Mouse (Mus musculus) heart, postnatal 0 days (tissue): Measurements from ENCODE around the gene Rap1gap2. TPM values are rescaled to one million over a fixed set of nuclear protein-coding genes. Genes with fewer than 3 reads are reported as not detected.
A peak's percentile ranks its signal among the peaks of the same experiment; 100 is the strongest.

ENCODE experiments used
- ATAC-seq: fragments of 200-750 bp; cut with Nextera tagmentation; 2 replicates; pipeline ENCODE4 v1.8.0; 2017; ENCODE audit warnings: low read depth, moderate number of reproducible peaks, moderate library complexity; ENCODE audit not compliant: insufficient read depth
- DNase-seq: peaks from one replicate; pipeline ENCODE4 v3.0.0-alpha.2; 2016; ENCODE audit warnings: low spot score
- H3K27ac ChIP-seq: fragments of 300-500 bp; sonication (generic); 2 replicates; pipeline ENCODE4 v1.5.1; 2014; ENCODE audit warnings: low read depth, mild to moderate bottlenecking
- H3K27me3 ChIP-seq: fragments of 300-500 bp; sonication (generic); 2 replicates; pipeline ENCODE4 v1.6.1; 2014; ENCODE audit warnings: low read length, mixed read lengths; ENCODE audit not compliant: control insufficient read depth, insufficient read depth
- H3K36me3 ChIP-seq: fragments of 300-500 bp; sonication (generic); replicated peaks from 2 replicates; pipeline ENCODE4 v1.6.1; 2014; ENCODE audit warnings: low read length, mixed read lengths; ENCODE audit not compliant: control insufficient read depth, insufficient read depth
- H3K4me1 ChIP-seq: fragments of 300-500 bp; sonication (generic); 2 replicates; pipeline ENCODE4 v1.6.1; 2014; ENCODE audit warnings: antibody characterized with exemption; ENCODE audit not compliant: control insufficient read depth, insufficient read depth
- H3K4me2 ChIP-seq: fragments of 300-500 bp; sonication (generic); 2 replicates; pipeline ENCODE4 v1.6.1; 2014; ENCODE audit warnings: low read depth, mild to moderate bottlenecking, low read length, moderate library complexity
- H3K4me3 ChIP-seq: fragments of 300-500 bp; sonication (generic); 2 replicates; pipeline ENCODE4 v1.5.1; 2014; ENCODE audit warnings: low read depth, low read length
- H3K9ac ChIP-seq: fragments of 300-500 bp; sonication (generic); replicated peaks from 2 replicates; pipeline ENCODE4 v1.6.1; 2014; ENCODE audit warnings: low read depth, low read length, mixed read lengths
- H3K9me3 ChIP-seq: fragments of 300-500 bp; sonication (generic); replicated peaks from 2 replicates; pipeline ENCODE4 v1.6.1; 2016; ENCODE audit warnings: low read length; ENCODE audit not compliant: control insufficient read depth
- CTCF ChIP-seq: IDR thresholded peaks from 2 replicates; pipeline ENCODE4 v1.5.1; 2016; ENCODE audit warnings: antibody characterized with exemption, control low read depth, low read depth
- EP300 ChIP-seq: IDR thresholded peaks from 2 replicates; pipeline ENCODE4 v1.6.1; 2016; ENCODE audit warnings: antibody characterized with exemption, low read depth
- WGBS: fragments of 180-500 bp; shearing (Covaris S2); extraction: QIAGEN DNeasy Blood & Tissue Kit; methylation state at CpG from one replicate; pipeline ENCODE4 v1.1.7; 2014; 5-methylcytosine and 5-hydroxymethylcytosine counted together
- polyA plus RNA-seq: library from polyadenylated mRNA; unstranded; fragments of >200 nt; fragmentation: Nextera tagmentation; extraction: Ambion mirVana; gene quantifications from 2 replicates; pipeline ENCODE4 v1.2.1, GENCODE M21; 2015
- total RNA-seq: library from RNA; depleted of rRNA; stranded (reverse); fragments of >200 nt; gene quantifications from 2 replicates; pipeline ENCODE4 v1.2.3, GENCODE M21; 2014; ENCODE audit warnings: low replicate concordance

Rap1gap2 gene
- total and polyA plus RNA-seq, 2 experiments from 2014 or later = 5.6 to 16.5 TPM

DNA sequence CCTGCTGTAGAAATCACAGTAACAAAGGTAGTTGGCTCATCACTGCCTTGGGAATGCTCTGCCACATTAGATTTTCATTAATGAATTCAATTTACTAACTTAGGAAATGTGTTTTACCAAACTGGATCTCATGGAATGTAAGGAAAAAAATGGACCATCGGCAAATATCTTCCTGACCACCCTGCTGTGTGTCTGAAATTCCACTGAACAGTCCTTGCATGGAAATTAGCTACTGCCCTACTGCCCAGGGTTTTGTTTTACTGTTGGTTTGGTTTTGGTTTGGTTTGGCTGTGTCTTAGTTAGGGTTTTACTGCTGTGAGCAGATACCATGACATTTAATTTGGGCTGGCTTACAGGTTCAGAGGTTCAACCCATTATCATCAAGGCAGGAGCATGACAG, 8.4 kb downstream of the Rap1gap2 start:
- Histone ChIP-seq H3K9ac (no peak overlapping the region), H3K4me3 (no peak overlapping the region), H3K4me2 (no peak overlapping the region), H3K36me3 (no peaks in the 10 kb centered on the region), H3K27ac (no peak overlapping the region), H3K4me1 (no peaks in the 10 kb centered on the region), H3K27me3 (no peaks in the 10 kb centered on the region), H3K9me3 (no peaks in the 10 kb centered on the region; the same call in 1 of the 2 replicates)
- DNase-seq (no peak), ATAC-seq (no peak)
- no peak for TF ChIP-seq EP300
- no peak for TF ChIP-seq CTCF
- WGBS = 78% methylated on average over 1 of the region's 1 CpGs

- Histone ChIP-seq H3K9me3 (no peaks in the 10 kb centered on the region; the same call in 1 of the 2 replicates), H3K27ac (no peak overlapping the region), H3K4me1 (no peaks in the 10 kb centered on the region), H3K4me2 (no peak overlapping the region), H3K27me3 (no peaks in the 10 kb centered on the region), H3K9ac (no peak overlapping the region), H3K36me3 (no peaks in the 10 kb centered on the region), H3K4me3 (no peak overlapping the region)
- ATAC-seq (no peak), DNase-seq (no peak)
- no peak for TF ChIP-seq EP300
- no peak for TF ChIP-seq CTCF
Measured at GRCm38 (mm10) chr11:74597990-74598337, 12.8 kb downstream of the Rap1gap2 start.

- Histone ChIP-seq H3K9ac (no peak overlapping the region), H3K27me3 (peaks cover under 1% of the 10 kb centered on the region; the same call in 1 of the 2 replicates), H3K4me1 (no peaks in the 10 kb centered on the region), H3K27ac (no peak overlapping the region), H3K9me3 (no peaks in the 10 kb centered on the region; the same call in 1 of the 2 replicates), H3K4me3 (no peak overlapping the region), H3K36me3 (no peaks in the 10 kb centered on the region), H3K4me2 (no peak overlapping the region)
- no peak for DNase-seq
- no peak for ATAC-seq
- 63% methylated on average over 4 of the region's 4 CpGs for WGBS
- TF ChIP-seq EP300 = no peak
- TF ChIP-seq CTCF = no peak
Measured at GRCm38 (mm10) chr11:74597283-74597989, 13.3 kb downstream of the Rap1gap2 start.

DNA sequence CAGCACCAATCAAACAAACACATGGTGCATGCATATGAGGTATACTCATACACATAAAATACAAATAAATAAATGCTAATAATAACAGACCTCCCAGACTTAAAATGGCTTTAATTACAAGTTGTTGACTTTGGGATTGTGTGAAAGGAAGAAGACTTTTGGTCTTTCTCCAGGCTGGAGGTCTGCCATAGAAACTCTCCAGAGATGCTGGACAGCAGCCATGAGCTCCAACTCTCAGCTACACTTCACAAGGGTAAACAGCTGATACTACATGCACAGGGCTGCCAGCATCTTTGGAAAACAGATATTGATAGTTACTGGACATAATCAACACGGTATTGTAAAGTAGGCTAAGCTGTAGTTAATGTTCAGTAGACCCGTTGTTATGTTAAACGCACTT, 18.5 kb downstream of the Rap1gap2 start:
- no peak for ATAC-seq
- H3K4me2 ChIP-seq = no peak overlapping the region
- WGBS = 69% methylated on average over 3 of the region's 3 CpGs
- DNase-seq = no peak
- peaks cover 45% of the 10 kb centered on the region for H3K27me3 ChIP-seq
- no peak overlapping the region for H3K9ac ChIP-seq
- no peak overlapping the region for H3K27ac ChIP-seq
- H3K36me3 ChIP-seq = no peaks in the 10 kb centered on the region
- H3K4me3 ChIP-seq = no peak overlapping the region
- H3K4me1 ChIP-seq = no peaks in the 10 kb centered on the region
- TF ChIP-seq CTCF (no peak), EP300 (no peak)
- H3K9me3 ChIP-seq = no peaks in the 10 kb centered on the region

GRCm38 (mm10) chr11:74590691-74591090, 20.0 kb downstream of the Rap1gap2 start:
- Histone ChIP-seq H3K4me1 (no peaks in the 10 kb centered on the region), H3K9me3 (no peaks in the 10 kb centered on the region), H3K4me3 (no peak overlapping the region), H3K27me3 (peaks cover 58% of the 10 kb centered on the region), H3K36me3 (no peaks in the 10 kb centered on the region), H3K4me2 (no peak overlapping the region), H3K9ac (no peak overlapping the region), H3K27ac (no peak overlapping the region)
- WGBS = 32% methylated on average over 13 of the region's 13 CpGs
- ATAC-seq (no peak), DNase-seq (no peak)
- TF ChIP-seq EP300 (no peak), CTCF (no peak)

GRCm38 (mm10) chr11:74590239-74590596, 20.5 kb downstream of the Rap1gap2 start:
- Histone ChIP-seq H3K9ac (no peak overlapping the region), H3K4me3 (peak overlapping the region; percentile 34), H3K4me1 (no peaks in the 10 kb centered on the region), H3K27me3 (peaks cover 58% of the 10 kb centered on the region), H3K36me3 (no peaks in the 10 kb centered on the region), H3K9me3 (no peaks in the 10 kb centered on the region), H3K4me2 (peak overlapping the region; percentile 47), H3K27ac (no peak overlapping the region)
- under 1% methylated on average over 25 of the region's 25 CpGs for WGBS
- TF ChIP-seq EP300 (no peak), CTCF (no peak)
- DNase-seq = no peak
- no peak for ATAC-seq
